Mouse (Mus musculus) midbrain, embryonic 10.5 days (tissue): Measurements from ENCODE around the gene Myom1. TPM values are rescaled to one million over a fixed set of nuclear protein-coding genes. Genes with fewer than 3 reads are reported as not detected.
"Not testable (repeated sequence)": the region's sequence is repeated elsewhere in the genome, so short reads cannot be mapped to it uniquely, and the experiment has no call there.

Source experiments
- DNase-seq: peaks from one replicate; pipeline ENCODE4 v3.0.0-alpha.2; 2017; ENCODE audit warnings: low spot score
- H3K27ac ChIP-seq: fragments of 300-500 bp; sonication (generic); replicated peaks from 2 replicates; pipeline ENCODE4 v1.5.1; 2016; ENCODE audit warnings: mild to moderate bottlenecking
- H3K27me3 ChIP-seq: fragments of 300-500 bp; sonication (generic); 2 replicates; pipeline ENCODE4 v1.6.1; 2016; ENCODE audit warnings: low read depth, mild to moderate bottlenecking; ENCODE audit not compliant: poor library complexity, severe bottlenecking
- H3K36me3 ChIP-seq: fragments of 300-500 bp; sonication (generic); 2 replicates; pipeline ENCODE4 v1.6.1; 2016; ENCODE audit warnings: mild to moderate bottlenecking, moderate library complexity
- H3K4me1 ChIP-seq: fragments of 300-500 bp; sonication (generic); 2 replicates; pipeline ENCODE4 v1.6.1; 2016
- H3K4me3 ChIP-seq: fragments of 300-500 bp; sonication (generic); 2 replicates; pipeline ENCODE4 v1.5.1; 2016; ENCODE audit warnings: mild to moderate bottlenecking, moderate library complexity
- H3K9me3 ChIP-seq: fragments of 300-500 bp; sonication (generic); replicated peaks from 2 replicates; pipeline ENCODE4 v1.6.1; 2016; ENCODE audit warnings: mild to moderate bottlenecking
- WGBS: fragments of 180-500 bp; shearing (Covaris S2); methylation state at CpG from one replicate; pipeline ENCODE4 v1.1.7; 2016; 5-methylcytosine and 5-hydroxymethylcytosine counted together
- polyA plus RNA-seq: library from polyadenylated mRNA; unstranded; fragments of >200 nt; fragmentation: Nextera tagmentation; extraction: Ambion mirVana; gene quantifications from 2 replicates; pipeline ENCODE4 v1.2.1, GENCODE M21; 2016

Myom1 gene
- polyA plus RNA-seq = 1.7 and 2.3 TPM in 2 replicates

DNA sequence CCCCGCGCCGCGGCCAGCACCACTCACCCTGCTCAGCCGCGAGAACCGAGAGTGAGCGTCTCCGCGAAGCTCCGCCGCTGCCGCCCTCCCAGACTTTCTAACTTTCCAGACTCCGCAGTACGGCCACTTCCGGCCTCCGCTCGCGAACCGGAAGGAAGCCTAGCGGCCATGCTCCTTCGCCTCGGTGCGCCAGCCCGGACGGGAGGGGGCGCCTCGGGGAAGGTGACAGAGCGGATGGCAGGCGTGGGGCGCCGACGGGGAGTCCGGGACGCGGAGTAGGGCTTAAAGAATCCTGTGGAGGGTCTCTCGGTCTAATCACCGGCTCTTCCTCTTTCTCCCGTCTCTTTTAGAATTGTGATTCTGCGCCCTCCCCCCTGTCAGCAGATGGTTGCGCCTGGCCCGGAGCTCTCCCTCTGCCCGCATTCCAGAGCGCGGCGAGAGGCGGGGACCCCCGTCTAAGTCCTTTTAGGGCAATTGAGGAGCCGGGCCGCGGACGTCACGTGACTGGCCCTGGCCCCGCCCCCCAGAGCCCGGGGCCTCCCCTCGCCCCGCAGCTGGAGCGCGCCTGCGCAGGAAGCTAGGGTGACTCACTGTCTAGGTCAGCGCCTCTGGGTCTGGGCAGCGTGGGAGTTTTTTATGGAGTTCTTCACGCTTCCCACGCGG lies at the start of gene Myom1:
Gene Myom1, plus strand, starts transcription at position 553 of the 663 bp plus-strand sequence.
- peak within 1 kb of the TSS; percentile 72 for H3K4me3 ChIP-seq
- no peaks in the 10 kb centered on the region for H3K27me3 ChIP-seq
- H3K9me3 ChIP-seq = no peaks in the 10 kb centered on the region
- under 1% methylated on average over 65 of the region's 65 CpGs for WGBS
- 0 out of 2 replicates have a peak, but pooled peaks cover 7% of the 10 kb centered on the region for H3K36me3 ChIP-seq
- peaks cover 30% of the 10 kb centered on the region for H3K4me1 ChIP-seq
- H3K27ac ChIP-seq = peak within 1 kb of the TSS; percentile 99
- DNase-seq = peak; percentile 98

- H3K4me1 ChIP-seq = peaks cover 17% of the 10 kb centered on the region
- DNase-seq = peak; percentile 55
- not testable (repeated sequence) for H3K27ac ChIP-seq, H3K27me3 ChIP-seq, H3K4me3 ChIP-seq, H3K36me3 ChIP-seq, H3K9me3 ChIP-seq
- 79% methylated on average over 13 of the region's 13 CpGs for WGBS
Observed at GRCm38 (mm10) chr17:70963546-70963945, 38.9 kb upstream of the Myom1 start.

GRCm38 (mm10) chr17:70965281-70965680 lies 37.2 kb upstream of the Myom1 start:
- WGBS = 78% methylated on average over 2 of the region's 2 CpGs
- 0 out of 2 replicates have a peak, but pooled peaks cover 3% of the 10 kb centered on the region for H3K9me3 ChIP-seq
- H3K27me3 ChIP-seq = no peaks in the 10 kb centered on the region
- H3K4me1 ChIP-seq = peaks cover 17% of the 10 kb centered on the region
- H3K27ac ChIP-seq = no peak overlapping the region
- no peak for DNase-seq
- H3K4me3 ChIP-seq = no peak overlapping the region
- no peaks in the 10 kb centered on the region for H3K36me3 ChIP-seq

DNA sequence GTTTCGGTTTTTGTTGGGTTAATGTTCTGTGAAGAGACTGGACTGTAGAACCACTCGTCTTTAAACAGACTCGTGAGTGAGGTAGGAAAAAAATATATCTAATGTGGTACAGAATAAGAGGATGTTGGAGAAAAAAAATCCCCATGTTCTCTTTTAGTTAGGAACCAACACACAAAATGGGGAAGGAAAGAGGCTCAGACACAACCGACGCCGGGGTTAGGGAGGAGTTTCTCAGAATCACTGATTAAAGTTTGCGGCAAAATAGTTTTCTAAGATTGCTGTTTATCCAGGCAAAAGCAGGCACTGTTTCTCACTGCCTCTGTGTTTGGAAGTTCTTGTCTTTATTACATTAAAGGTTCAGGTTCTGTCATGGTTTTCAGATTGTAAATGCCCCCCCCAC lies 36.3 kb upstream of the Myom1 start:
- Histone ChIP-seq H3K9me3 (0 out of 2 replicates have a peak, but pooled peaks cover 3% of the 10 kb centered on the region), H3K4me3 (no peak overlapping the region), H3K36me3 (no peaks in the 10 kb centered on the region), H3K27ac (no peak overlapping the region), H3K4me1 (peaks cover 17% of the 10 kb centered on the region), H3K27me3 (no peaks in the 10 kb centered on the region)
- no peak for DNase-seq
- 95% methylated on average over 7 of the region's 7 CpGs for WGBS

GRCm38 (mm10) chr17:70967191-70967590 lies 35.2 kb upstream of the Myom1 start:
- no peak overlapping the region for H3K27ac ChIP-seq
- H3K36me3 ChIP-seq = no peaks in the 10 kb centered on the region
- H3K4me1 ChIP-seq = peaks cover 17% of the 10 kb centered on the region
- H3K9me3 ChIP-seq = 0 out of 2 replicates have a peak, but pooled peaks cover 3% of the 10 kb centered on the region
- 31% methylated on average over 9 of the region's 9 CpGs for WGBS
- no peaks in the 10 kb centered on the region for H3K27me3 ChIP-seq
- H3K4me3 ChIP-seq = no peak overlapping the region
- peak; percentile 50 for DNase-seq

DNA sequence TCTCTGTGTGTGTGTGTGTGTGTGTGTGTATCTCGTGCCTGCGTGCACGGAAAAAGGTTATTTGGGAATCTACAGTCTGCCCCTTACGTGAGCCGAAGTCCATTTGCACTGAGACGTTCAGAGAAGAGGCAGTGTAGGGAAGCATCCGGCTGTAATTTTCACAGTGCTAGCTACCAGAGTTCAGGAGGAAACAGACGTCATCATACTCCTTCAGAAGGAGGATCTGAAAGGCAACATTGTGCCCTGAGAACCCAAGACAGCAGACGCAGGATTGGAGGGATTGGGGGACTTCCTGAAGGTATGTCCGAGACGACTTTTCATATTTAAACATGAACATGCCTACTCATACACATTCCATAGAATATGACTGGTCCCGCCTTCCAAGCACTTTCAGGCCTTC lies 34.8 kb upstream of the Myom1 start:
- no peak overlapping the region for H3K4me3 ChIP-seq
- no peak overlapping the region for H3K27ac ChIP-seq
- DNase-seq = no peak
- H3K9me3 ChIP-seq = 0 out of 2 replicates have a peak, but pooled peaks cover 3% of the 10 kb centered on the region
- H3K36me3 ChIP-seq = no peaks in the 10 kb centered on the region
- H3K27me3 ChIP-seq = no peaks in the 10 kb centered on the region
- H3K4me1 ChIP-seq = peaks cover 17% of the 10 kb centered on the region
- 67% methylated on average over 12 of the region's 12 CpGs for WGBS

DNA sequence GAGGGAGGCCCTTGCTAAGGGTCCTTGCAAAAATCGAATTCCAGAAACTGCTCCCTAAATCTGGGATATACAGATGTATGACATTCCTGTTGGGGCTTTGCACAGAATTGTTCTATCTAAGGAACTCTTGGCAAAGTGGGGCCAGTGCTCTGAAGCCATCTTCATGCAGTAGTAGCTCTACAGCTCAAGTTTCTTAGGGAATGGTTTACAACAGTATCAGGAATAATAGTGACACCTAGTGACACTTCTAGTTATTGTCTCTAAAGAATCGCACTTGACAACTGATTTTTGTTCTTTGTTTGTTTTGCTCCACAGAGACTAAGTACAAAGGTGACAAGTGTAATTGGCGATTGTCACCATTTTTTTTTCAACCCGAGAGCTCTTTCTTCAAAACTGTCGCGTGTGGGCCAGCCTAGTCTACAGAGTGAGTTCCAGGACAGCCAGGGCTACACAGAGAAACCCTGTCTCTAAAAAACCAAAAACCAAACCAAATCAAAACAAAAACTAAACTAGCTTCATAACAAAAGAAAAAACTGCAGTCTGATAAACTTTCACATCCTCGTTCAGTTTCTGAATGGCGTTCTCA lies 33.7 kb upstream of the Myom1 start:
- Histone ChIP-seq H3K27ac (no peak overlapping the region), H3K4me3 (no peak overlapping the region), H3K36me3 (peaks cover 8% of the 10 kb centered on the region), H3K4me1 (peaks cover 17% of the 10 kb centered on the region), H3K9me3 (0 out of 2 replicates have a peak, but pooled peaks cover under 1% of the 10 kb centered on the region), H3K27me3 (no peaks in the 10 kb centered on the region)
- 40% methylated on average over 8 of the region's 8 CpGs for WGBS
- DNase-seq = no peak

DNA sequence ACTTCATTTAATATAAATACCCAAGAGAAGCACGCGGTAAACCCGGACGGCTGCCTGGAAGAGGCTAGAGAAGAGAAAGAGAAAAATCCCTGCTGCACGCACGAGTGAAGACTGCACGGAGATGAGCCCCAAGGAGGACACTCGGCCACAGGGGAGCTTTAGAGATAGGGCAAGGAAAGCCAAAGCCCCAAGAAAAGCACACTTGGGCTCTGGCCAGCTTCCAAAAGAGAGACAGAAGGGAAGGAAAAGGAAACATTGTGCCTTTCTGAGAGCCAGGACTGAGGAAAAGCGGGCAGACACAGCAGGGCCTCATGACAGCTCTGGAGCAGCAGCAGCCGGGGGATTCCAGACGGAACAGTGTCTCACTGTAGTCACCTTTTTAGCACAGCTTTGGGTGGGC lies 31.2 kb upstream of the Myom1 start:
- H3K9me3 ChIP-seq = no peaks in the 10 kb centered on the region
- 81% methylated on average over 11 of the region's 11 CpGs for WGBS
- H3K27me3 ChIP-seq = no peaks in the 10 kb centered on the region
- H3K4me3 ChIP-seq = no peak overlapping the region
- peaks cover 17% of the 10 kb centered on the region for H3K4me1 ChIP-seq
- H3K36me3 ChIP-seq = peaks cover 33% of the 10 kb centered on the region
- DNase-seq = no peak
- no peak overlapping the region for H3K27ac ChIP-seq

- Histone ChIP-seq H3K9me3 (no peaks in the 10 kb centered on the region), H3K27me3 (no peaks in the 10 kb centered on the region), H3K4me1 (peaks cover 2% of the 10 kb centered on the region), H3K4me3 (no peak overlapping the region), H3K27ac (no peak overlapping the region), H3K36me3 (peaks cover 44% of the 10 kb centered on the region)
- WGBS = 94% methylated on average over 9 of the region's 9 CpGs
- DNase-seq = no peak
Observed at GRCm38 (mm10) chr17:70973398-70973797, 29.0 kb upstream of the Myom1 start.

DNA sequence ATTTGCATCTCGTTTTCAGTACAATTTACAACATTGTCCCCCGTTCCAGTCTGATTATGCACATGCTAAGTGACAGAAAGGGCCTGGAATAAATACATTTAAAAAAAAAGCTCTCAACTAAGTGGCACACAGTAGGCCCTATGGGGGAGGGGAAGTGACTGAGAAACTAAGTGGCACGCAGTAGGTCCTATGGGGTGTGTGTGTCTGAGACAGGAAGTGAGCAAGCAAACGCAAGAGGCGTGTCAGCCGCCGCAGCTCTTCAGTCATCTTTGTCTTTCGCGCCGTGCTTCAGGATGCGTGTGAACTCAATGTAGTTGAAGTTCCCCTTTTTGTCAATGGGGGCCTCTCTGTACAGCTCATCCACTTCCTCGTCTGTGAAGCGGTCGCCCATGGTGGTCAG lies 28.4 kb upstream of the Myom1 start:
- WGBS = 93% methylated on average over 14 of the region's 14 CpGs
- H3K4me1 ChIP-seq, DNase-seq, H3K27me3 ChIP-seq, H3K27ac ChIP-seq, H3K4me3 ChIP-seq, H3K9me3 ChIP-seq: not testable (repeated sequence)
- H3K36me3 ChIP-seq = peaks cover 47% of the 10 kb centered on the region

DNA sequence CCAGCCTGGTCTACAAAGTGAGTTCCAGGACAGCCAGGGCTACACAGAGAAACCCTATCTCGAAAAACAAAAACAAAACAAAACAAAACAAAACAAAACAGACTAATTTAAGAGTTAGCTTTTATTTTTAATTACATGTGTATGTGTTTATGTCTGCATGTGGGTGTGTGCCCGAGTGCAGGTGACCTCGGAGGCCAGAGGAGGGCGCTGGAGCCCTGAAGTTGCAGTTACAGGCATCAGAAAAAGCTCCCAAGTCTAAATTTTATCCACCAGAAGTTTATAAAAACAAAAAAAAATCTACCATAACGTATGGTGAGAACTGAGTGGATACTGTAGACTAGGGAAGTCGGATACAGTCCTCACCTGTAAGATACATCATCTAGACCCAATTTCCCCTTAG lies 24.6 kb upstream of the Myom1 start:
- Histone ChIP-seq H3K27me3 (no peaks in the 10 kb centered on the region), H3K4me3 (no peak overlapping the region), H3K9me3 (no peaks in the 10 kb centered on the region), H3K27ac (no peak overlapping the region), H3K4me1 (no peaks in the 10 kb centered on the region), H3K36me3 (peaks cover 78% of the 10 kb centered on the region)
- DNase-seq = no peak
- 91% methylated on average over 6 of the region's 6 CpGs for WGBS

DNA sequence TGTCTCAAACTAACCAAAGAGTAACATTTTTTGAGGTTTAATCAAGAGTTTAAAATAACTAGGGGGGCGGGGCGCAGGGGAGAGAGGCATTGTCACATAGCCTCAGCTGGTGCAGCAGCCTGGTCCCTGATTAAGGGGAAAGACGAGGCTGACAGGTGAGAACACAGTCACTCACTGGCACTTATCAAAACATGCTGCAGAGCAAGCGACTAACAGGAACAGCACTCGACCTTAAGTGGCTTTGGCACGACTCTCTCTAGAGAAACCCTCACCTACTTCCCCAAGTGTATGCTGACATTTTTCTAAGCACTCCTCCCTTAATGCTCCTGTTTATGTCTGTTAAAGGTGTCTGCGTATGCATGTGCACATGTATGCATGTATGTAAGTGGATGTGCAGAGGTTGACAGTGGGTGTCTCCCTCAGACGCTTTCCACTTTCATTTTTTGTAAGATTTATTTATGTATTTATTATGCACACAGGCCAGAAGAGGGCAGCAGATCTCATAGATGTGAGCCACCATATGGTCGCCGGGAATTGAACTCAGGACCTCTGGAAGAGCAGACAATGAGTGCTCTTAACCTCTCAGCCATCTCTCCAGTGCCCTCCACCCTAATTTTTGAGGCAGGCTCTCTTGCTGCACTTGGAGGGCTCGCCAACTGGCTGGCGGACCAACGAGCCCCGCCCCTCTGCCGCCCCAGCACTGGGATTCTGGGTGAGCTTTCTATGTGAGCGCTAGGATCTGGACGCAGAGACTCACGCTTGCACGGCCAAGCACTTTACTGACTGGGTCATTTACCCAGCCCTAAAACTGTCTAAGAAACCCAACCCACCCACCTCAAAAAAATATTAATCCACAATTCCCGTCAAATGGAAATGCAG lies 22.8 kb upstream of the Myom1 start:
- no peaks in the 10 kb centered on the region for H3K27me3 ChIP-seq
- peaks cover 66% of the 10 kb centered on the region for H3K36me3 ChIP-seq
- no peaks in the 10 kb centered on the region for H3K9me3 ChIP-seq
- H3K4me1 ChIP-seq = no peaks in the 10 kb centered on the region
- no peak overlapping the region for H3K27ac ChIP-seq
- 90% methylated on average over 20 of the region's 20 CpGs for WGBS
- DNase-seq = no peak
- H3K4me3 ChIP-seq = no peak overlapping the region
